Mouse (Mus musculus): ENCODE results near the gene Slc9a6. TPM values are rescaled to one million over a fixed set of nuclear protein-coding genes. Genes with fewer than 3 reads are reported as not detected.

Gene Slc9a6
- 25.7 and 29.0 TPM in 2 replicates for total RNA-seq (2021)
- long read RNA-seq, full-length matches to known transcripts: 11 of 24 reads
- long read RNA-seq, partial matches to known transcripts: 2 of 24 reads
- long read RNA-seq, other reads (novel, unspliced or antisense): 11 of 24 reads

DNA sequence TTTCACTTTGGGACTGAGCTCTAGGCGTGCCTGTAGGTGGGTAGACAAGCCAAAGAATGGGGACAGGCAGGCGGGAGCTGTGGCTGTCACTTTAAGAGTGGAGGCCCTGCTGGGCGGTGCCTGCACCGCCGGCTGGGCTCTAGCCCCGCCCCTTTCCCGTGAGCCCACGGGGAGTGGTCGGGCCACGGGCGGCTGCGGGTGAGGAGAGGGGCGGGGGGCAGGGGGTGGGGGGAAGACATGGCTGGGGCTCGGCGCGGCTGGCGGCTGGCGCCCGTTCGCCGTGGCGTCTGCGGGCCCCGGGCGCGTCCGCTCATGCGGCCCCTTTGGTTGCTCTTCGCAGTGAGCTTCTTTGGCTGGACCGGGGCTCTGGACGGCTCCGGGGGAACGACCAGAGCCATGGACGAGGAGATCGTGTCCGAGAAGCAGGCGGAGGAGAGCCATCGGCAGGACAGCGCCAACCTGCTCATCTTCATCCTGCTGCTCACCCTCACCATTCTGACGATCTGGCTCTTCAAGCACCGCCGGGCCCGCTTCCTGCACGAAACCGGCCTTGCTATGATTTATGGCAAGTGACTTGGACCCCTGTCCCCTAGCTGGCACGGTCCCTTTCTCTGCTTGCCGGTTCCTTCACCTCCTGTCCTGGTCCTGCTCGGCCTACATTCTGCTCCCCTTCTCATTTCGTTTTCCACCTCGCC lies at the start of gene Slc9a6:
Slc9a6 (plus strand) TSS at position 135 of the 695 bp plus-strand sequence.
- DNase-seq: peak; percentile 76

- peak; percentile 8 for DNase-seq
These were observed 37.1 kb upstream of the Slc9a6 start for GRCm38 (mm10) chrX:56572465-56572864.

DNA sequence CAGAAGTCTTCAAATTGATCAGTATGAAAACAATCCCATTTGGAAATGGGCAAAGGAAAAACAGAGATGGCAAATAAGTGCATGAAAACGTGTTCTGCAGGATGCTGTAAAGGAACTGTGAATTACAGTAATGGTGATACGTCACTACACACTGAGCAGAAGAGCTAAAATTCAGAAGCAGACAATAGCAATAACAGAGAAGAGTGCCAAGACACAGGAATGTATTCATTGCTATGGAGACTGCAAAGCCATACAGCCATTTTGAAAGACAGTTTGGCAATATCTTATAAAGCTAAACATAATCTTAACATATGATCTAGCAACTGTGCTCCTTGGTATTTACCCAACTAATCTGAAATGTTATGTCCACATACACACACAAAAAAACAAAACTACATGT lies 31.4 kb upstream of the Slc9a6 start:
- no peak for DNase-seq

- DNase-seq: peak; percentile 5
These were observed 12.2 kb upstream of the Slc9a6 start for GRCm38 (mm10) chrX:56597219-56597886.

- peak; percentile 88 for DNase-seq
These were observed 11.5 kb upstream of the Slc9a6 start, which contains the start of gene Mmgt1 for GRCm38 (mm10) chrX:56597887-56598640. Mmgt1 (minus strand) TSS chrX:56598069.

DNA sequence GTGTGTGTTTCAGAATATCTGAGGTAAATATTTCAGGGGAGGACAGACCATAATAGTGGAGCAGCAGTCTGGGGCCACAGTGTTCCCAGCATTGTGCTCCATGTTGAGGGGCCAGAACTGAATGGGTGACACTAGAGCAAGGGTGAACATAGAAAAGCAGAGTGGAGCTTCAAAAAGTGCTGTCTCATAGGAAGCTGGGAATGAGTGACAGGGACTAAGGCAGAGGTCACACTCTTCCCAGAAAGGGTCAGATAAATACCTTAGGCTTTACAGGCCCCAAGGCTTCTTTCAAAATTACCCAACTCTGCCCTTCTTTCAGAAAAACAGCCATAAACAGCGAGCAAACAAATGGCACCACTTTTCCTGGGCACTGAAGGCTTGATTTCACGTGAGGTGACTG lies 3.0 kb upstream of the Slc9a6 start:
- DNase-seq: no peak

DNA sequence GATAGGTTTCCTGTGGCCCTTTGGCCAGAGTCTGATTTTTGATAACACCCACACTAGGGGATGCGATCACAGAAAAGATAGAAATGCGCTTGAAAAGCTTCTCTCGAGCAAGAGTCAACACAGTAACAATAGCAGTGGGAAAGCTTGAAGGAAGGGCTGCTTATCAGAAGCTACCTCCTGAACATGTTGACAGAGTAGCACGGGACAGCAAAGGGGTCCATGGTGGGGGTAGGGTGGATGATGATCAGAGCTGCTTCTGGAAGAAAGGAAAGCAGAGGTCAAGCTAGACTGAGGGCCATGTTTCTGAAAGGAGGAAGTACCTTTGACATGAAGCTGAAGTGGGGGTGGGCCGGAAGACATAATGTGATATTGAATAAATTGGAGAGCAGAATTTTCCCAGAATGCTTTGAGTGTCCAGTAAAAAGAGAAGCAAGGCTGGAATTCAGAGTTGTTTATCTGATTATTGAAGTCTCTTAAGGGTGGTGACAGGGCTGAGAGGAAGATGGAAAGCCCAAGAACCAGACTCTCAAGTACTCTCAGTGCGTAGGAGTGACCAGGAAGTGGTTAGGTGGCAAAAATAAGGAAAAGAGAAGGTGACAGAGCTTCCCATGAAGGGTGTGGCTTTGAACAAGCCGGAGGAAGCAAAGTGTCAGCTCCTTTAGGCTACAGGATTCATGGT lies 2.4 kb upstream of the Slc9a6 start:
- no peak for DNase-seq

GRCm38 (mm10) chrX:56609285-56609622 lies 303 bp upstream of the Slc9a6 start:
- no peak for DNase-seq

- DNase-seq: no peak
These were observed 749 bp downstream of the Slc9a6 start for GRCm38 (mm10) chrX:56610318-56610694.

GRCm38 (mm10) chrX:56615236-56615635 lies 5.7 kb downstream of the Slc9a6 start:
- DNase-seq: no peak

GRCm38 (mm10) chrX:56636185-56636584 lies 26.6 kb downstream of the Slc9a6 start:
- no peak for DNase-seq

GRCm38 (mm10) chrX:56640066-56640465 lies 30.5 kb downstream of the Slc9a6 start:
- no peak for DNase-seq

GRCm38 (mm10) chrX:56649549-56650354 lies 40.2 kb downstream of the Slc9a6 start:
- no peak for DNase-seq

- DNase-seq: no peak
These were observed 40.7 kb downstream of the Slc9a6 start for GRCm38 (mm10) chrX:56650355-56650652.

DNA sequence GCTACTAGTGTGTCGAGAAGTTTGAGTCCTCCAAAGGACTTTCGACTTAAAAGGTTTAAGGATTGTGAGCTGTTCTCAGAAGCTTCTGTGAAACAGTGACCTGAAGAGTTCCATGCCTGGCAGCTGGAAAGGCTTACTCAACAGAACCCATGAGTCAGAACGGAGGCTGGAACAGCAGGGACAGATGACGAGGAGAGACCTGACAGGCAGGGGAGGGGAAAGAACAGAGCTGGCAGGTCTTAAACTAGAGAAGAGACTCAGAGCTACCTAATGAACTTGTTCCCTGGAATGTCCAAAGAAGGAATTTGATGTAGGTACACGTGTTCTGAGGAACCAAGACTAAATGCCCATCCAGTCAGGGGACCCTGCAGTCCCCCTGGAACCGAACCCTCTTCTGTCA lies 41.3 kb downstream of the Slc9a6 start:
- DNase-seq: peak; percentile 11

DNA sequence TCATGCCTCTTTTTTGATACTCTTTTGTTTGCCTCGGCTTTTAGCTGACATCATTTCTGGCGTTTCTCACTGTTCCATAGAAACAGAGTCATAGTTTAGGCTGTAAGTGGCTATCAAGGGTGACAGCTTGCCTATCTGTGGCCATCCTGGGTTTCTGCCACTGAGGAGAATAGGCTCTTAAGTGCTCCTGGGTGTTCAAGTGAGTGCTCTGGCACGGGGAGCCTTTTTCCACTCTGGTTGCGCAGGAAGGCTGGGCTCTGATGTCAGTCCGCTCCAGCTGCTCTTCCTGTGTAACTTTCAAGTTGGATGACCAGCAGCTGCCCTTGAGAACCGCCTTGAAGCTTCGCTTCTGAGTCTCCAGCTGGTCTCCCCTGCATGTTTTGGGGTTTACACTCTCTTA lies 42.2 kb downstream of the Slc9a6 start:
- peak; percentile 38 for DNase-seq

DNA sequence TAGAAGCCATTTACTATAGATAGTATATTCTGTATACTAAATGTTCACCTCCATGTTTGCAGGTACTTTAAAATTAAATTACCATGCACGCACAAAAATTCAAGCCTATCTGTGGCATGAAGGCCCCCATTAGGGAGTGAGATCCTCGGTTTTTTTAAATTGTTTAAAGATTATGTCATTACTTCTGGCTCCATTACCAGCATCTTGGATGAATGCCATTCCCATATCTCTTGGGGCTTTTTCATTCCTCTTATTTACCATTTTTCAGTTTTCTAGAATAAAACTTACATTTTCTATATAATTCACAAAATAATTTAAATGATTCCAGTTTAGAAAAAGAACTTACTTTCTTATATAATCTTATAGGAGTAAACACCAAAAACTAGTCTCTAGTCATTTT lies 46.1 kb downstream of the Slc9a6 start:
- no peak for DNase-seq

DNA sequence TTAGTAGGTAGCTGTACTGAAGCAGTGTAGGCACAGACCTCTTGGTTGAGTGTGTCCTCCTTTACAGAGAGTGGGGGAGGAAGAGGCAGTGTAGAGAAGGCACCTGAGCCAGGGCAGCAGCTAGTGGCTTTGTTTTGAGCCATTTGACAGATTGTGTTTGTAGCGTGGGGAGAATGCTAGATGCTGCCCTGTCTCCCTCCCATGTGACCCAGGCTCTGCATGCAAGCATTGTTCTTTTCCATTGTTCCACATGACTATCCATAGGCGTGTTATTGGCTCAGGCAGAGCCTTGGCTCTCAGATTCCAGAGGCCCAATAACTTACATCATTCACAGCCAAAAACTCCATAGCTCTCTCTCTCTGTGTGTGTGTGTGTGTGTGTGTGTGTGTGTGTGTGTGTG lies 49.7 kb downstream of the Slc9a6 start:
- no peak for DNase-seq

DNA sequence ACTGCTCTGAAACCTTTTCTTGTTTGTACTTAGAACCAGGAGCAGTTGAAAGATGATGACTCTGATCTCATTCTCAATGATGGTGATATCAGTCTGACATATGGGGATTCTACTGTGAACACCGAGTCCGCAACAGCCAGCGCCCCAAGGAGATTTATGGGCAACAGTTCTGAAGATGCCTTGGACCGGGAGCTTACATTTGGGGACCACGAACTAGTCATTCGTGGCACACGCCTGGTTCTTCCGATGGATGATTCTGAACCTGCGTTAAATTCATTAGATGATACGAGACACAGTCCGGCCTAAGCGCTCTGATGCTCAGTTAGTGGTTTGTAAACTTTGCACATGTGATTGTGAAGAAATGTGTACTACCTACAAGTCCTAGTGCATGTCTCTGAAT lies 51.6 kb downstream of the Slc9a6 start:
- no peak for DNase-seq

DNA sequence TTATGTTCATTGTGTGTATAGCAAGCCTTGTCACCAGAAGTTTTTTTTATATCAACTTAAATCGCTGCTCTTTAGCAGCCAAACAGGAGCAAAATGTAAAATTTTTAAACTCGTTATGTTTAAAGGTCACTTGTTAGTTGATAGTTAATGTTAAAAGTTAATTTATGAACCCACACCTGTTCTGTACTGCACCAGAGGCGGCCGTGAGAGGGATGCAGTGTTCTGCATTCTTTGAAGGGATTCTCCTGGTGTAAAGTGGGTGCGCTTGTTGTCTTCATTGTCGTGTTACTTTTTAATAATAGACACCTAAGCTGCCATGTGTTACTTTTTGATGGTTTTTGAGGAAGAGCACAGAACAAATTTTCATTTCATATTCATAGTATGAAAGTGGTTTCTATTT lies 52.8 kb downstream of the Slc9a6 start:
- DNase-seq: no peak

GRCm38 (mm10) chrX:56663377-56663776 lies 53.8 kb downstream of the Slc9a6 start:
- no peak for DNase-seq

Measured in adrenal gland, postnatal 25 days (tissue).